Comparison of ENCODE assay signal across 9 mouse cellular contexts in genomic region chr9:40798247-40798960, GRCm38 (mm10). TPM values are rescaled to one million over a fixed set of nuclear protein-coding genes. Genes with fewer than 3 reads are reported as not detected.
DNase-seq lines count a peak whose midpoint lies in the region; ATAC-seq and TF ChIP-seq lines count a peak whose summit lies in the region.
"Had no signal": no experiment of that assay in that cellular context is flagged by ENCODE, and none has a peak within 500 bp of the region (broad histone marks: within the 10 kb centered on the region; RNA-seq: fewer than 3 reads in every experiment).

No protein-coding gene starts in this region.

- TF ChIP-seq CTCF in kidney, postnatal 0 days (IDR thresholded peaks at IDR 0.05; ENCODE audit: low read depth) = no peak

- H3K27me3 ChIP-seq in kidney, postnatal 0 days (ENCODE audit: insufficient read depth, low read length) = no peaks in the 10 kb centered on the region
- H3K27me3 ChIP-seq in embryonic facial prominence, embryonic 15.5 days = no peaks in the 10 kb centered on the region
- no peaks in the 10 kb centered on the region for H3K27me3 ChIP-seq in liver, embryonic 15.5 days

- H3K9me3 ChIP-seq in kidney, postnatal 0 days (replicated peaks; ENCODE audit: low read length) = no peaks in the 10 kb centered on the region
- H3K9me3 ChIP-seq in embryonic facial prominence, embryonic 15.5 days (replicated peaks) = no peaks in the 10 kb centered on the region
- H3K9me3 ChIP-seq in liver, embryonic 15.5 days (replicated peaks) = no peaks in the 10 kb centered on the region

- H3K36me3 ChIP-seq in kidney, postnatal 0 days (ENCODE audit: insufficient read depth, low read length) = peaks cover 4% of the 10 kb centered on the region; the same call in 1 of the 2 replicates
- peaks cover 3% of the 10 kb centered on the region; the same call in 1 of the 2 replicates for H3K36me3 ChIP-seq in embryonic facial prominence, embryonic 15.5 days
- peaks cover 14% of the 10 kb centered on the region for H3K36me3 ChIP-seq in liver, embryonic 15.5 days (replicated peaks)

- H3K4me3 ChIP-seq in kidney, postnatal 0 days (replicated peaks; ENCODE audit: low read depth, low read length) = no peak overlapping the region
- no peak overlapping the region for H3K4me3 ChIP-seq in embryonic facial prominence, embryonic 15.5 days (replicated peaks)
- no peak overlapping the region for H3K4me3 ChIP-seq in liver, embryonic 15.5 days (replicated peaks)

- H3K4me1 ChIP-seq in kidney, postnatal 0 days (replicated peaks; ENCODE audit: insufficient read depth, low read length) = peaks cover 8% of the 10 kb centered on the region; the same call in 1 of the 2 replicates
- H3K4me1 ChIP-seq in embryonic facial prominence, embryonic 15.5 days = peaks cover 16% of the 10 kb centered on the region
- H3K4me1 ChIP-seq in liver, embryonic 15.5 days (replicated peaks) = peaks cover 22% of the 10 kb centered on the region

- no peak for DNase-seq in kidney, postnatal 0 days (ENCODE audit: low spot score)
- DNase-seq in kidney, adult 8-10 months = no peak
- peak; percentile 65 for DNase-seq in ZHBTc4 (ENCODE audit: low read depth, low spot score)
- DNase-seq in frontal cortex, postnatal 25 days (ENCODE audit: low spot score in 2 of 2) = no peak
- DNase-seq in left cerebral cortex, adult 8-10 months (ENCODE audit: low spot score in 2 of 2) = no peak
- DNase-seq: embryo, embryonic 11 days; left cerebral cortex, postnatal 4 days had no signal

- H3K9ac ChIP-seq in kidney, postnatal 0 days (ENCODE audit: low read depth, low read length) = no peak overlapping the region
- H3K9ac ChIP-seq in embryonic facial prominence, embryonic 15.5 days = no peak overlapping the region
- H3K9ac ChIP-seq in liver, embryonic 15.5 days = peak overlapping the region; percentile 95; the same call in 1 of the 2 replicates

- no peak for ATAC-seq in kidney, postnatal 0 days (replicated peaks; ENCODE audit: low FRiP score, low read depth)
- ATAC-seq in embryonic facial prominence, embryonic 15.5 days (ENCODE audit: insufficient number of reproducible peaks, low FRiP score, low TSS enrichment, low read depth) = no peak
- no peak for ATAC-seq in liver, embryonic 15.5 days (ENCODE audit: insufficient read depth)

- no peak overlapping the region for H3K4me2 ChIP-seq in kidney, postnatal 0 days (ENCODE audit: low read length)
- H3K4me2 ChIP-seq in embryonic facial prominence, embryonic 15.5 days (replicated peaks) = no peak overlapping the region
- H3K4me2 ChIP-seq in liver, embryonic 15.5 days = peak overlapping the region; percentile 81

- WGBS in kidney, postnatal 0 days = 73% methylated on average over 9 of the region's 9 CpGs
- 76% methylated on average over 9 of the region's 9 CpGs for WGBS in embryonic facial prominence, embryonic 15.5 days
- 26% methylated on average over 9 of the region's 9 CpGs for WGBS in liver, embryonic 15.5 days (ENCODE audit: insufficient replicate concordance)

- H3K27ac ChIP-seq in kidney, postnatal 0 days = peak overlapping the region; percentile 98
- H3K27ac ChIP-seq in embryonic facial prominence, embryonic 15.5 days (replicated peaks) = peak overlapping the region; percentile 98; the same call in 1 of the 2 replicates
- H3K27ac ChIP-seq in liver, embryonic 15.5 days (replicated peaks) = peak overlapping the region; percentile 95

RNA-seq across cellular contexts. Expression of gene Hspa8, which starts 2.4 kb away (rescaled TPM):
- polyA plus RNA-seq in kidney, postnatal 0 days (2015; fragmentation: Nextera tagmentation; extraction: Ambion mirVana) = 1,937 and 2,022 TPM in 2 replicates
- 2,291 and 2,301 TPM in 2 replicates for polyA plus RNA-seq in embryonic facial prominence, embryonic 15.5 days (2015; fragmentation: Nextera tagmentation; extraction: Ambion mirVana)
- polyA plus RNA-seq in liver, embryonic 15.5 days (2015; fragmentation: Nextera tagmentation; extraction: Ambion mirVana) = 1,128 and 1,129 TPM in 2 replicates
- total RNA-seq in left cerebral cortex, adult 8-10 months (2022) = 1,000 to 10,000 TPM; 1,516 to 1,907 (median 1,709) TPM
